Mouse (Mus musculus) MEL (cell line): ENCODE measurements around the gene Nrcam. TPM values are rescaled to one million over a fixed set of nuclear protein-coding genes. Genes with fewer than 3 reads are reported as not detected.

Experiments
- DNase-seq: peaks from one replicate; pipeline ENCODE4 v3.0.0; 2011; ENCODE audit warnings: low read depth, low spot score
- H3K27ac ChIP-seq: 2 replicates; pipeline ENCODE4 v1.5.1; 2012; ENCODE audit warnings: low read depth, mild to moderate bottlenecking, control low read depth, low read length, moderate library complexity; ENCODE audit not compliant: control insufficient read depth
- H3K27me3 ChIP-seq, 2 experiments: fragments of 150-350 bp in 1 of 2; sonication (generic) in 1 of 2; 2 replicates each; pipeline ENCODE4 v1.6.1; 2012; ENCODE audit warnings: low read length in 2 of 2, mild to moderate bottlenecking in 2 of 2, improper control_type of control experiment in 1 of 2, moderate library complexity in 1 of 2; ENCODE audit not compliant: insufficient read depth in 2 of 2, control insufficient read depth in 1 of 2
- H3K36me3 ChIP-seq, 2 experiments: 2 replicates each; pipeline ENCODE4 v1.6.1; 2012 to 2014; ENCODE audit warnings: low read length in 2 of 2, improper control_type of control experiment in 1 of 2, inconsistent platforms in 1 of 2, mild to moderate bottlenecking in 1 of 2; ENCODE audit not compliant: insufficient read depth in 2 of 2, control insufficient read depth in 1 of 2
- H3K4me1 ChIP-seq, 2 experiments: fragments of 150-350 bp in 1 of 2; sonication (generic) in 1 of 2; 2 replicates each; pipeline ENCODE4 v1.6.1; 2012; ENCODE audit warnings: low read length in 2 of 2, improper control_type of control experiment in 1 of 2, mild to moderate bottlenecking in 1 of 2; ENCODE audit not compliant: insufficient read depth in 2 of 2, control insufficient read depth in 1 of 2
- H3K4me3 ChIP-seq, 2 experiments: fragments of 150-350 bp in 1 of 2; sonication (generic) in 1 of 2; 2 replicates each; pipeline ENCODE4 v1.5.1; 2012; ENCODE audit warnings: low read depth in 2 of 2, low read length in 2 of 2, mild to moderate bottlenecking in 2 of 2, moderate library complexity in 2 of 2, control low read depth in 1 of 2, improper control_type of control experiment in 1 of 2; ENCODE audit not compliant: control insufficient read depth in 1 of 2, insufficient read depth in 1 of 2
- H3K79me2 ChIP-seq: 2 replicates; pipeline ENCODE4 v1.6.1; 2012; ENCODE audit warnings: mild to moderate bottlenecking, low read length, moderate library complexity; ENCODE audit not compliant: control insufficient read depth, poor library complexity, insufficient read depth
- H3K9ac ChIP-seq: 2 replicates; pipeline ENCODE4 v1.6.1; 2012; ENCODE audit warnings: low read depth, mild to moderate bottlenecking, control low read depth, low read length, moderate library complexity; ENCODE audit not compliant: control insufficient read depth, poor library complexity, severe bottlenecking
- H3K9me3 ChIP-seq: fragments of 150-350 bp; sonication (generic); replicated peaks from 2 replicates; pipeline ENCODE4 v1.6.1; 2012; ENCODE audit warnings: mild to moderate bottlenecking, low read length, improper control_type of control experiment, moderate library complexity; ENCODE audit not compliant: insufficient read depth
- BHLHE40 ChIP-seq: IDR thresholded peaks from 2 replicates; pipeline ENCODE4 v1.6.1; 2012; ENCODE audit warnings: low read depth, mild to moderate bottlenecking, inconsistent platforms, low read length, improper control_type of control experiment, borderline replicate concordance
- CHD1 ChIP-seq: IDR thresholded peaks from 2 replicates; pipeline ENCODE4 v1.6.1; 2012; ENCODE audit warnings: low read depth, mild to moderate bottlenecking, inconsistent platforms, low read length, improper control_type of control experiment
- CHD2 ChIP-seq: IDR thresholded peaks from 2 replicates; pipeline ENCODE4 v1.6.1; 2011; ENCODE audit warnings: low read length, improper control_type of control experiment
- EP300 ChIP-seq, 2 experiments: IDR thresholded peaks; 2 replicates each; pipeline ENCODE4 v1.6.1; 2011; ENCODE audit warnings: improper control_type of control experiment in 2 of 2, low read length in 2 of 2, low read depth in 1 of 2, mild to moderate bottlenecking in 1 of 2
- HCFC1 ChIP-seq: IDR thresholded peaks from 2 replicates; pipeline ENCODE4 v1.6.1; 2012; ENCODE audit warnings: low read depth, mild to moderate bottlenecking, inconsistent platforms, low read length, improper control_type of control experiment, moderate library complexity
- JUND ChIP-seq: IDR thresholded peaks from 2 replicates; pipeline ENCODE4 v1.6.1; 2011; ENCODE audit warnings: low read depth, mild to moderate bottlenecking, improper control_type of control experiment, low read length
- KAT2A ChIP-seq: conservative IDR thresholded peaks from 2 replicates; pipeline ENCODE4 v1.6.1; 2012; ENCODE audit warnings: low read depth, low read length, improper control_type of control experiment, inconsistent platforms
- MAX ChIP-seq: IDR thresholded peaks from 2 replicates; pipeline ENCODE4 v1.6.1; 2011; ENCODE audit warnings: low read length, improper control_type of control experiment
- MEF2A ChIP-seq: IDR thresholded peaks from 2 replicates; pipeline ENCODE4 v1.6.1; 2014; ENCODE audit warnings: low read depth, mild to moderate bottlenecking, inconsistent platforms, low read length, improper control_type of control experiment; ENCODE audit not compliant: poor library complexity, insufficient replicate concordance, severe bottlenecking; ENCODE audit errors: extremely low read depth
- MXI1 ChIP-seq: IDR thresholded peaks from 2 replicates; pipeline ENCODE4 v1.6.1; 2011; ENCODE audit warnings: mild to moderate bottlenecking, low read depth, low read length, improper control_type of control experiment
- MYC ChIP-seq: IDR thresholded peaks from 2 replicates; pipeline ENCODE4 v1.6.1; 2011; ENCODE audit warnings: low read depth, mild to moderate bottlenecking, low read length, improper control_type of control experiment, moderate library complexity
- NELFE ChIP-seq: IDR thresholded peaks from 2 replicates; pipeline ENCODE4 v1.6.1; 2011; ENCODE audit warnings: low read depth, low read length, improper control_type of control experiment
- POLR2AphosphoS2 ChIP-seq: IDR thresholded peaks from 2 replicates; pipeline ENCODE4 v1.6.1; 2011; ENCODE audit warnings: low read length, improper control_type of control experiment
- RAD21 ChIP-seq: IDR thresholded peaks from 2 replicates; pipeline ENCODE4 v1.6.1; 2011; ENCODE audit warnings: mild to moderate bottlenecking, low read depth, low read length, improper control_type of control experiment
- RCOR1 ChIP-seq: IDR thresholded peaks from 2 replicates; pipeline ENCODE4 v1.6.1; 2012; ENCODE audit warnings: low read depth, mild to moderate bottlenecking, inconsistent platforms, low read length, improper control_type of control experiment
- SMC3 ChIP-seq: IDR thresholded peaks from 2 replicates; pipeline ENCODE4 v1.6.1; 2011; ENCODE audit warnings: low read depth, low read length, improper control_type of control experiment
- TAL1 ChIP-seq: IDR thresholded peaks from 2 replicates; pipeline ENCODE4 v1.6.1; 2012; ENCODE audit warnings: mild to moderate bottlenecking, inconsistent platforms, low read length, moderate library complexity, mixed read lengths
- USF1 ChIP-seq: IDR thresholded peaks from 2 replicates; pipeline ENCODE4 v1.6.1; 2014; ENCODE audit warnings: low read depth, mild to moderate bottlenecking, inconsistent platforms, low read length, improper control_type of control experiment, moderate library complexity
- ZNF384 ChIP-seq: IDR thresholded peaks from 2 replicates; pipeline ENCODE4 v1.6.1; 2012; ENCODE audit warnings: low read depth, mild to moderate bottlenecking, inconsistent platforms, low read length, improper control_type of control experiment
- polyA plus RNA-seq, 2 experiments: library from polyadenylated mRNA; stranded (reverse) in 1 of 2; unstranded in 1 of 2; fragments of >175 nt in 1 of 2; fragments of >200 nt in 1 of 2; gene quantifications; 2 replicates each; pipeline versions ENCODE4 v1.2.1 to v1.2.4; 2012; ENCODE audit warnings: low replicate concordance in 2 of 2, low read depth in 1 of 2; ENCODE audit not compliant: insufficient read length in 2 of 2, insufficient read depth in 1 of 2, missing spikeins in 1 of 2
- total RNA-seq: library from RNA; depleted of rRNA; stranded (reverse); fragments of 300-350 nt; gene quantifications from 2 replicates; pipeline ENCODE4 v1.2.3, GENCODE M21; 2012

The Nrcam gene
- total and polyA plus RNA-seq, 3 experiments = not detected

DNA sequence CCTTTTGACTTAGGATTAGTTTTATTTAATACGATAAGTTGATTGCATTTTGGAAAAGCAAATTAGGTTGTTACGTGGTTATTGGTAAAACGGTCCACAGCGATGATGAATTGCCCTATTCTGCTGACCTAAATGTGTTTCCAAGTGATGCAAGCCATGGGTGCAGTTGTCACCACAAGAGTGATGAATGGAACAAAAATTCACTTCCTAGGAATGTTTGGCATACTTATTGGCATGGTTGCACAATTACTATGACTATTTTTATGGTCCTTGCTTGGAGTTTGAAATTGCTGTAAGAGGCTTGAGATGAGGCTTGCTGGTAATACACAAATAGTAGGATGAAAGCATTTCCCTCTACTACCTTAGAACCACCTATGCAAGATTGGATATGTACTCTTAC lies 125.1 kb downstream of the Nrcam start:
- no peaks in the 10 kb centered on the region for H3K4me1 ChIP-seq
- no peak overlapping the region for H3K9ac ChIP-seq
- no peaks in the 10 kb centered on the region for H3K9me3 ChIP-seq
- H3K4me3 ChIP-seq = no peak overlapping the region
- TF ChIP-seq JUND (no peak), RAD21 (no peak), USF1 (no peak), POLR2AphosphoS2 (no peak), MXI1 (no peak), MEF2A (no peak), CHD2 (no peak), SMC3 (no peak), CHD1 (no peak), HCFC1 (no peak), NELFE (no peak), TAL1 (no peak), BHLHE40 (no peak), MYC (no peak), MAX (no peak), ZNF384 (no peak), RCOR1 (no peak), KAT2A (no peak), EP300 (IDR thresholded peaks at IDR 0.05; ENCODE audit: low read depth in 1 of 2, low read length in 2 of 2) (no peak)
- H3K79me2 ChIP-seq = no peaks in the 10 kb centered on the region
- no peaks in the 10 kb centered on the region for H3K36me3 ChIP-seq
- H3K27ac ChIP-seq = no peak overlapping the region
- DNase-seq = no peak
- H3K27me3 ChIP-seq = no peaks in the 10 kb centered on the region; a peak in 1 of 4 replicates

DNA sequence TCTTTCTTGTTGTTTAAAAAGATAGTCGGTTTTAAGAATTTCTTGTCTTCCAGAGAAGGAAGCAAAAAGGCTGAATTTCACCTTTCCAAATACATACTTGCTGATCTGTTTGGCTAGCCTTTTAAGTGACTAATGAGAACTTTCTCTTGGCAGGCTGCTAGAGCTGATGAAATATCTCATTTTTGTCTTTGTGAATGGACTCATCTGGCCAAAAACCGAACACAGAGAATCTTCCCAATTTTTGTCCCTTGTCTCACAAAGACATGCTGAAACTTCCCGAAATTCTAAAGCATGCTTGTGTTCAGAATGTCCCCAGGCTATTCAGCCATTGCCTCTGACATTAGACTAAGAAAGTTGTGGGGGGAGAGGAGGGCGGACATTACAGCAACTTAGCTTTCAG lies 129.3 kb downstream of the Nrcam start:
- Histone ChIP-seq H3K4me3 (no peak overlapping the region), H3K9me3 (no peaks in the 10 kb centered on the region), H3K9ac (no peak overlapping the region), H3K36me3 (no peaks in the 10 kb centered on the region), H3K27me3 (no peaks in the 10 kb centered on the region; a peak in 1 of 4 replicates), H3K4me1 (no peaks in the 10 kb centered on the region), H3K27ac (no peak overlapping the region), H3K79me2 (no peaks in the 10 kb centered on the region)
- no peak for DNase-seq
- no peak for TF ChIP-seq CHD2
- TF ChIP-seq CHD1 = no peak
